Mouse (Mus musculus) activated CD4-positive, CD25-positive, alpha-beta regulatory T cell, adult 4 months (primary cell): ENCODE results near the gene C2cd2l. TPM values are rescaled to one million over a fixed set of nuclear protein-coding genes. Genes with fewer than 3 reads are reported as not detected.
A peak's percentile ranks its signal among the peaks of the same experiment; 100 is the strongest.
"Not testable (repeated sequence)": the region's sequence is repeated elsewhere in the genome, so short reads cannot be mapped to it uniquely, and the experiment has no call there.

ENCODE experiments used
- ATAC-seq: one replicate; pipeline ENCODE4 v1.8.0; 2017
- polyA plus RNA-seq, 2 experiments: library from polyadenylated mRNA; unstranded; fragments of 100-300 nt; shearing (Covaris generic); gene quantifications; one replicate each; pipeline ENCODE4 v1.2.1; 2017

The C2cd2l gene
- 1 to 10 TPM; 4.3 to 5.3 TPM for polyA plus RNA-seq

DNA sequence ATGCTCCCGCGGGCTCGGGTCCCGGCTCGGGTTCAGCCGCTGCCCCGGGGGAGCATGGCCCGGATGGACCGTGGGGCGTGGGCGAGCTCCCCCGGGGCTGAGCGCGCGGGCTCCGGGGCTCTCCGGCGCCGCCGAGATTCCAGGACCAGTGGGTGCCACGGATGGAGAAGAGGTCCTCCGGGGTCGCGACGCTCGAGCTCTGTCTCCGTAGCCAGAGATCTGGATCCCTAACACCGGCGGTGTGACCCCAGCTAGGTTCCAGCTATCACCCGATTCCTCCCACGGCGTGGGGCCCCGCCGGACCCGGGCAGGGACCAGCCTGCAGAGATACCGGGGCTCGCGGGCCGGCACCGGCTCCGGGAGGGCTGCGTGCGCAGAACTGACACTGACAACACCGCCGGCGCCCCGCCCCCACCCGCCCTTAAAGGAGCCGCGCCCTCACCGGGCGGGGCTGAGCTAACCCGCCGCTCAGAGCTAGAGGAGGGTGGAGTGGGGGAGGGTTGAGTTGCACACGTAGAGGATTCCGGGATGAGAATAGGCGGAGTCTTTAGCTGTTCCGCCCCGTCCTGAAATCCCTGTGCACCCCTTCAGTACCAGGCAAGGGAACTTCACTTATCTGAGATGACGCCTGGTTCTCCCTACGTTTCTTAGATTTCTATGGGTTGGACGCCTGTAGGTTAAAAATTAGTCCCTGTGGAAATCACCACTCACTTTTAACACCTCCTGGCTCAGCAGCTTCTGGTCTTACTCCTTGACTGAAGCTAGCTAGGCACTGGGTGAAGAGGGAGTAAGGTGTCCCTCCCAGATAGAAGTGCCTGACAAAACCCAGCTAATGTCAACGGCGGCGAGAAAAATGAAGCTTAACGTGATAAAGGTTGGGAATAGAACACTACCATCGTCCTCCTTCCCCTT, at the start of gene C2cd2l:
TSS of gene C2cd2l (minus strand) at position 399 of the 912 bp plus-strand sequence.
- ATAC-seq: peak; percentile 66

DNA sequence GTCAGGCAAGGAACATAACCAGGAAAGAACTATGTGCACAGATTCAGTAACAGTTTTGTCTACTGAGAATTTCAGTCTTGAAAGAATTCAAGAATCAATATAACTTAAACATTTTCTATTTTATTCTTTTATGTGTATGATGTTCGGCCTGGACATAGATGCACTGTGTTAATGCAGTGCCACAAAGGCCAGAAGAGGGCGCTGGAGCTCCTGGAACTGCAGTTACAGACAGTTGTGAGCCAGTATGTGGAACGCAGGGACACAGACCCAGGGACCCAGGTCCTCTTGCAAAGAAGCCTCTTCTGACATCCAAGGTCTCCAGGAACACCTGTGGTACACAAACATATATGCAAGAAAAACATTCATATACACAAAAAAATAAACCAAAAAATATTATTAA, 44.4 kb upstream of the C2cd2l start:
- no peak for ATAC-seq

GRCm38 (mm10) chr9:44361931-44362330, 41.8 kb upstream of the C2cd2l start:
- ATAC-seq: not testable (repeated sequence)

- ATAC-seq: peak; percentile 91
Measured at GRCm38 (mm10) chr9:44361190-44361917, 41.3 kb upstream of the C2cd2l start, which contains the start of gene Vps11. TSS of gene Vps11 (minus strand) at chr9:44361670.

- no peak for ATAC-seq
Measured at GRCm38 (mm10) chr9:44357207-44357606, 37.1 kb upstream of the C2cd2l start.

- ATAC-seq: no peak
Measured at GRCm38 (mm10) chr9:44353142-44353541, 33.1 kb upstream of the C2cd2l start.

GRCm38 (mm10) chr9:44352337-44352736, 32.3 kb upstream of the C2cd2l start:
- ATAC-seq: no peak

- no peak for ATAC-seq
Measured at GRCm38 (mm10) chr9:44351396-44351795, 31.3 kb upstream of the C2cd2l start.

- ATAC-seq: no peak
Measured at GRCm38 (mm10) chr9:44348546-44348945, 28.5 kb upstream of the C2cd2l start.

GRCm38 (mm10) chr9:44347621-44348020, 27.5 kb upstream of the C2cd2l start:
- no peak for ATAC-seq

- ATAC-seq: no peak
Measured at GRCm38 (mm10) chr9:44347166-44347565, 27.1 kb upstream of the C2cd2l start.

DNA sequence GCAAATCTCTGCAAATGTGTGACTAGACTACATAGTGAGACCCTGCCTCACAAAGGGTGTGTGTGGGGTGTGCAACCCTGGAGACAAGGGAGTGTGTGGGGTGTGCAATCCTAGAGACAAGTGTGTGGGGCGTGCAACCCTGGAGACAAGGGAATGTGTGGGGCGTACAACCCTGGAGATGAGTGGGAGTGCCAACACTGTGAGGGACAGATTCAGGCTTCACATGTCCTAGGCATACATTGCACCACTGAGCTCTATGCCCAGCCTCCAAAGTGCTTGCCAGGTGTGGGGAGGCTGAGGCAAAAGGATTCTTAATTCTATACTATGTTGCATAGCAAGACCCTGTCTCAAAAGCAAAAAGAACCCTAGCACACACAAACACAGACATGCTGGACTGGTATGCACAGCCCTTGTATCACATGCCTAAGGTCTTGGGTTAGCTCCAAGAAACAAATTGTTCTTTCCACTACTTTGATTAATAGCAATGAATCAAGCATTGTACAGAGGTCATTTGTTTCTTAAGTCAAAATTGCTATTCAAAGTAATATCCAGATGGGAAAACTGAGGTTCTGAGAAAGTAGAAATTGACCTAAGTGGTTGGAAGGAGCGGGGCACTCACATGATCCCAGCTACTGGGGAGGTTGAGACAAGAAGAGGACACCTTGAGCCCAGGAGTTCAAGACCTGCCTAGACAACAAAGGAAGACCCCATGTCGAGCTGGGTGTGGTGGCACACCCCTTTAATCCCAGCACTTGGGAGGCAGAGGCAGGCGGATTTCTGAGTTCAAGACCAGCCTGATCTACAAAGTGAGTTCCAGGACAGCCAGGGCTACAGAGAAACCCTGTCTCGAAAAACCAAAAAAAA, 25.7 kb upstream of the C2cd2l start:
- no peak for ATAC-seq

- ATAC-seq: peak; percentile 94
Measured at GRCm38 (mm10) chr9:44343781-44344421, 23.8 kb upstream of the C2cd2l start, which contains the start of gene Hmbs. TSS of gene Hmbs (minus strand) at chr9:44344228.

DNA sequence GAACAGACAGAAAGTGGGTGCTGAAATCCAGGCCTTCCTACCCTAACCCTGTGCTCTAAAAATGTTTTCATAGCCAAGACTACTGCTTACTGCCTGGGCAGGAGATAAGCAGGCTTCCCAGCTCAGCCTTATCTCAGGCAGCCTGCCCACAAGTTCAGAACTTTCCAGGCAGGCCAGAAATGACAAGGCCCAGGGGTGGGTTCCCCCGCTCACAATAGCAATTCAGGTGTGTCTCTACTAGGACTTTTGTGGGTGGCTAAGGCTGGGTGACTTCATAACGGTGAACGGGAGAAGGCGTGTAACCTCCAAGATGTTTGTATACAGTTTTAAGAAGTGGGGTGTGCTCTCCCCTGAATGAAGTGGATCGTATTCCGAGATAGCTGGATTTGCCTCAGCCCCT, 23.2 kb upstream of the C2cd2l start:
- ATAC-seq: no peak

DNA sequence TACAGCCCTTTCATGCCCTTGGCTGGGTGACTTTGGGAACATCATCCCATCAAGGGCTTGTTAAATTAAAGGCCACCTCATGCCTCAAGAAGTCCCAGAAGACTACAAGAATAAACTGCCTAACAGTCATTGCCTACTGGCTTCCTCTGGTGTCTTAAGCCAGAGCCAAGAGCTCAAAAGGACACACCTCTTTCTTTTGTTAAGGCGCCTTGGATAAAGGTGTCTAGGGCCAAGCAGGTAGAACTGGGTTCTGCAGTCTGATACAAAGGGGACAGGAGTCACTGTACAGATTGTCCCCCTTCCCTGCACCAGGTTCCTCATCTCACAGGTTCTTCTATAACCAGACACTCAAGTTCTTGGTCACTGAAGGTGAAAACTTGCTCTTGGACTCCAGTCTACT, 22.5 kb upstream of the C2cd2l start:
- no peak for ATAC-seq

GRCm38 (mm10) chr9:44342173-44342572, 22.1 kb upstream of the C2cd2l start:
- ATAC-seq: no peak

- no peak for ATAC-seq
Measured at GRCm38 (mm10) chr9:44341487-44341886, 21.4 kb upstream of the C2cd2l start.

GRCm38 (mm10) chr9:44338574-44338973, 18.5 kb upstream of the C2cd2l start:
- no peak for ATAC-seq

- ATAC-seq: no peak
Measured at GRCm38 (mm10) chr9:44337436-44338169, 17.5 kb upstream of the C2cd2l start.

DNA sequence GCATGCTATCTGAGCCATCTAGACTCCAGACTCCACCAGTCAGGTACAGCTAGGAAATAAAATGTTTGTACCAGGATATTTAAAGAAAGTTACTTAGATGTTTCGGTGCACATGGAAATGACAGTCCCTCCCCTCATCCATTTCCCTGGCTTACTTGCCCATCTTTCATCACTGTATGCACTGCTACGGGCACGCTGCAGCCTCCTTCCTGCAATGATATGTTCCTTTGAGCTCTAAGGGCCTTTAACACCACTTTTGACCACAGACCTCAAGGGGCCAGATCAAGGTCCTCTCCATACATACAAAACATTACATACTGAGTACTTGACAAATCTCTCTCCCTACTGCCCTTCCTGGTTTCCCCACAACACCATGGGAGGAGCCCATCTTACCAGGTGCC, 16.9 kb upstream of the C2cd2l start:
- ATAC-seq: no peak

DNA sequence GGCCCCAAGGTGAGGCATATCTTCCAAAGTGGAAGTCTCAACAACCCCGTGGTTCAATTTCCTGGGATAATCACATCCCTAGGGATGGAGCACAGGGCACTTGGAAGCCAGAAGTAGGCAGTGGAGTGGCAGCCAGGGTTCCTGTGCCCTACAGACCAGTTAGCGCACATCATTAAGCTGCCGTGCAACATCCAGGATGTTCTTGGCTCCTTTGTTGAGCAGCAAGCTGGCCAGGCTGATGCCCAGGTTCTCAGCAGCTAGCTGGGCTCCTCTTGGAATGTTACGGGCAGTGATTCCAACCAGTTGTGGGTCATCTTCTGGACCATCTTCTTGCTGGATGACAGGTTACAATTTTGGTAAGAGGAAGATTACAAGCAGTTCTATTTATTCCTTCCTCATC, 16.4 kb upstream of the C2cd2l start:
- not testable (repeated sequence) for ATAC-seq

GRCm38 (mm10) chr9:44336093-44336406, 16.0 kb upstream of the C2cd2l start:
- ATAC-seq: no peak
